Comparison of ENCODE assay signal across 22 mouse cellular contexts in genomic region chr11:59628177-59628576, GRCm38 (mm10). TPM values are rescaled to one million over a fixed set of nuclear protein-coding genes. Genes with fewer than 3 reads are reported as not detected.
"Had no signal": no experiment of that assay in that cellular context is flagged by ENCODE, and none has a peak within 500 bp of the region (broad histone marks: within the 10 kb centered on the region; RNA-seq: fewer than 3 reads in every experiment).

No protein-coding gene starts in this region.

- H3K4me3 ChIP-seq: layer of hippocampus, adult 2 months; limb, embryonic 10.5 days; midbrain, embryonic 10.5 days; myocyte; neural tube, embryonic 15.5 days had no signal

- DNase-seq: kidney, postnatal 10 days; kidney, postnatal 4 days; lung, embryonic 14.5 days; lung, postnatal 10 days; lung, postnatal 4 days; midbrain, embryonic 14.5 days; thymus, postnatal 4 days had no signal

- H3K27ac ChIP-seq: layer of hippocampus, adult 2 months; limb, embryonic 10.5 days; midbrain, embryonic 10.5 days; neural tube, embryonic 15.5 days; stomach, postnatal 0 days had no signal

RNA-seq across cellular contexts. Expression of gene Olfr223, which starts 35.1 kb away (rescaled TPM):
- total RNA-seq: layer of hippocampus, adult 2 months; layer of hippocampus, postnatal 10 days; left cerebral cortex, adult 18-20 months; left cerebral cortex, postnatal 14 days; megakaryocyte, adult 5-6 weeks had no signal
- polyA plus RNA-seq: kidney, embryonic 14.5 days; limb, embryonic 10.5 days; limb, embryonic 14.5 days; liver, embryonic 11.5 days; liver, embryonic 16.5 days; lung, embryonic 14.5 days; midbrain, embryonic 10.5 days; midbrain, embryonic 14.5 days; myocyte; neural tube, embryonic 11.5 days; neural tube, embryonic 15.5 days; stomach, postnatal 0 days had no signal

RNA-seq across cellular contexts. Expression of gene Olfr222, which starts 52.1 kb away (rescaled TPM):
- total RNA-seq: layer of hippocampus, adult 2 months; layer of hippocampus, postnatal 10 days; left cerebral cortex, adult 18-20 months; left cerebral cortex, postnatal 14 days; megakaryocyte, adult 5-6 weeks had no signal
- polyA plus RNA-seq: kidney, embryonic 14.5 days; limb, embryonic 10.5 days; limb, embryonic 14.5 days; liver, embryonic 11.5 days; liver, embryonic 16.5 days; lung, embryonic 14.5 days; midbrain, embryonic 10.5 days; midbrain, embryonic 14.5 days; myocyte; neural tube, embryonic 11.5 days; neural tube, embryonic 15.5 days; stomach, postnatal 0 days had no signal
